Mouse (Mus musculus): Measurements from ENCODE around the gene Yod1. TPM values are rescaled to one million over a fixed set of nuclear protein-coding genes. Genes with fewer than 3 reads are reported as not detected.

Gene Yod1
- polyA plus RNA-seq, 1 experiment: 8.1 TPM

- no peak overlapping the region for H3K27ac ChIP-seq (ENCODE audit: insufficient read depth, low read length)
Measured at GRCm38 (mm10) chr1:130746819-130747218, 29.7 kb downstream of the Yod1 start.

GRCm38 (mm10) chr1:130759689-130760088, 42.6 kb downstream of the Yod1 start:
- H3K27me3 ChIP-seq (ENCODE audit: control insufficient read depth, insufficient read depth, low read length, poor library complexity, severe bottlenecking): no peaks in the 10 kb centered on the region
- no peaks in the 10 kb centered on the region for H3K4me1 ChIP-seq (ENCODE audit: control insufficient read depth, insufficient read depth, low read length)
- TF ChIP-seq POLR2A (IDR thresholded peaks at IDR 0.05; ENCODE audit: insufficient read depth, low read length) (no peak), CTCF (IDR thresholded peaks at IDR 0.05; ENCODE audit: low read depth, low read length) (no peak), EP300 (IDR thresholded peaks at IDR 0.05; ENCODE audit: insufficient read depth, low read depth, low read length) (no peak)
- H3K36me3 ChIP-seq (ENCODE audit: control insufficient read depth, insufficient read depth, low read length, poor library complexity, severe bottlenecking): no peaks in the 10 kb centered on the region
- H3K4me3 ChIP-seq (ENCODE audit: low read depth, low read length): no peak overlapping the region
- H3K27ac ChIP-seq (ENCODE audit: insufficient read depth, low read length): no peak overlapping the region
- H3K9ac ChIP-seq (ENCODE audit: low read depth, poor library complexity, severe bottlenecking): no peak overlapping the region
- H3K9me3 ChIP-seq (replicated peaks; ENCODE audit: control insufficient read depth, insufficient read depth, low read length, poor library complexity, severe bottlenecking): no peaks in the 10 kb centered on the region

More at GRCm38 (mm10) chr1:130746819-130747218, 29.7 kb downstream of the Yod1 start:
- no peaks in the 10 kb centered on the region for H3K9me3 ChIP-seq (replicated peaks; ENCODE audit: control insufficient read depth, insufficient read depth, low read length, poor library complexity, severe bottlenecking)
- H3K4me1 ChIP-seq (ENCODE audit: control insufficient read depth, insufficient read depth, low read length): no peaks in the 10 kb centered on the region
- TF ChIP-seq POLR2A (IDR thresholded peaks at IDR 0.05; ENCODE audit: insufficient read depth, low read length) (no peak), CTCF (IDR thresholded peaks at IDR 0.05; ENCODE audit: low read depth, low read length) (no peak), EP300 (IDR thresholded peaks at IDR 0.05; ENCODE audit: insufficient read depth, low read depth, low read length) (no peak)
- no peaks in the 10 kb centered on the region for H3K36me3 ChIP-seq (ENCODE audit: control insufficient read depth, insufficient read depth, low read length, poor library complexity, severe bottlenecking)
- H3K27me3 ChIP-seq (ENCODE audit: control insufficient read depth, insufficient read depth, low read length, poor library complexity, severe bottlenecking): no peaks in the 10 kb centered on the region
- no peak overlapping the region for H3K9ac ChIP-seq (ENCODE audit: low read depth, poor library complexity, severe bottlenecking)
- no peak overlapping the region for H3K4me3 ChIP-seq (ENCODE audit: low read depth, low read length)

GRCm38 (mm10) chr1:130761597-130761996, 44.5 kb downstream of the Yod1 start:
- no peaks in the 10 kb centered on the region for H3K4me1 ChIP-seq (ENCODE audit: control insufficient read depth, insufficient read depth, low read length)
- H3K36me3 ChIP-seq (ENCODE audit: control insufficient read depth, insufficient read depth, low read length, poor library complexity, severe bottlenecking): no peaks in the 10 kb centered on the region
- H3K9me3 ChIP-seq (replicated peaks; ENCODE audit: control insufficient read depth, insufficient read depth, low read length, poor library complexity, severe bottlenecking): no peaks in the 10 kb centered on the region
- no peak for TF ChIP-seq CTCF (IDR thresholded peaks at IDR 0.05; ENCODE audit: low read depth, low read length)
- no peak for TF ChIP-seq EP300 (IDR thresholded peaks at IDR 0.05; ENCODE audit: insufficient read depth, low read depth, low read length)
- TF ChIP-seq POLR2A (IDR thresholded peaks at IDR 0.05; ENCODE audit: insufficient read depth, low read length): no peak
- H3K4me3 ChIP-seq (ENCODE audit: low read depth, low read length): no peak overlapping the region
- no peak overlapping the region for H3K9ac ChIP-seq (ENCODE audit: low read depth, poor library complexity, severe bottlenecking)
- H3K27me3 ChIP-seq (ENCODE audit: control insufficient read depth, insufficient read depth, low read length, poor library complexity, severe bottlenecking): no peaks in the 10 kb centered on the region
- no peak overlapping the region for H3K27ac ChIP-seq (ENCODE audit: insufficient read depth, low read length)

DNA sequence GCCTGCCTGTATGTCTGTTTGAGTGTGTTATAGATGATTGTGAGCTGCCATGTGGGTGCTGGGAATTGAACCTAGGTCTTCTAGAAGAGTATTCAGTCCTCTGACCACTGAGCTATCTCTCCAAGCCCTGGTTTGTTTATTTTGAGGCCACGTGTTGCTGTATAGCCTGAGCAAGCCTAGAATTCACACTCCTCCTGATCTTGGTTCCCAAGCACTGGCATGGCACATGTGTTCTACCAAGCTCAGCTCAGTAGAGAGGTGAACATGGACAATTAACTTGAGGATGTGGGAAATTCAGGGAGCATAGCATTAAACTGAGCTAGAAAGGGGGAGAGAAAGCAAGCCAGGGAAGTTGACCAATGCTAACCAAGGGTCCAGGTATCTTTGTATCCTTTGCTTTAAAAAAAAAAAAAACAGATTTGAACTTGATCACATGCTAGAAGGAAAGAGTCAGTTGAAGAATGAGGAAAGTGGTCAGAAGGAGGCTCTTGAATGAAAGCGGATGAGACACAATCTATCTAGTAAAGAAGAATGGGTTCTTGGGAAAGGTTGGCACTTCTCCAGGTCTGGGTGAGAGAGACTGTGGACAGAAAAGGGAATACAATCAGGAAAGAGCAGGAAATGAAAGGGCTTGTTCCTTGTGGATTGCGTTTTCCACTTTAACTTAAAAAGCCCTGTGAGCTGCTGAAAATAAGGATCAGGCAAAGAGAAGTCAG, 45.1 kb downstream of the Yod1 start:
- Histone ChIP-seq H3K27ac (ENCODE audit: insufficient read depth, low read length) (no peak overlapping the region), H3K9me3 (replicated peaks; ENCODE audit: control insufficient read depth, insufficient read depth, low read length, poor library complexity, severe bottlenecking) (no peaks in the 10 kb centered on the region), H3K4me3 (ENCODE audit: low read depth, low read length) (no peak overlapping the region), H3K4me1 (ENCODE audit: control insufficient read depth, insufficient read depth, low read length) (no peaks in the 10 kb centered on the region), H3K27me3 (ENCODE audit: control insufficient read depth, insufficient read depth, low read length, poor library complexity, severe bottlenecking) (no peaks in the 10 kb centered on the region), H3K9ac (ENCODE audit: low read depth, poor library complexity, severe bottlenecking) (no peak overlapping the region), H3K36me3 (ENCODE audit: control insufficient read depth, insufficient read depth, low read length, poor library complexity, severe bottlenecking) (no peaks in the 10 kb centered on the region)
- TF ChIP-seq CTCF (IDR thresholded peaks at IDR 0.05; ENCODE audit: low read depth, low read length): no peak
- TF ChIP-seq POLR2A (IDR thresholded peaks at IDR 0.05; ENCODE audit: insufficient read depth, low read length): no peak
- TF ChIP-seq EP300 (IDR thresholded peaks at IDR 0.05; ENCODE audit: insufficient read depth, low read depth, low read length): no peak

DNA sequence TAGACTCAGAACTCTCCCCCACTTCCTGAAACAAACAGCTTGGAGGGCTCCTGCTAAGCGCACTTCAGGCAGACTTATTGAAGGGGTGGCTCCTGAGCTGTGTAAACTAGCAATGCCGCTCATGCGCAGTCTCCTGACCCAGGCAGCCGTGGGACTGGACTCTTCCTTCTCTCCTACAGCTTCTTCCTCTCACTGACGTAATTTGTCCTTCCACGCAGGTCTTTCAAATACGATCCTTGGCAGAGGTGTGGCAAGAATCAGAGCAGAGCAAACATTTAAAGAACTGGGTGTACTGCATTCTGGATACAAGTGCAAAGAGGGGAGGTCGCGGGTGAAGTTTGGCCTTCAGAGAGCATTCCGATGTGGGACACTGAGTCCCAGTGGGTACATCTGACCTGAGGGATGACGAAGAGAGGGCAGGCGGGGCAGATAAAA, 46.9 kb downstream of the Yod1 start:
- Histone ChIP-seq H3K9me3 (replicated peaks; ENCODE audit: control insufficient read depth, insufficient read depth, low read length, poor library complexity, severe bottlenecking) (no peaks in the 10 kb centered on the region), H3K4me1 (ENCODE audit: control insufficient read depth, insufficient read depth, low read length) (no peaks in the 10 kb centered on the region), H3K4me3 (ENCODE audit: low read depth, low read length) (no peak overlapping the region), H3K36me3 (ENCODE audit: control insufficient read depth, insufficient read depth, low read length, poor library complexity, severe bottlenecking) (no peaks in the 10 kb centered on the region), H3K9ac (ENCODE audit: low read depth, poor library complexity, severe bottlenecking) (no peak overlapping the region), H3K27ac (ENCODE audit: insufficient read depth, low read length) (no peak overlapping the region), H3K27me3 (ENCODE audit: control insufficient read depth, insufficient read depth, low read length, poor library complexity, severe bottlenecking) (no peaks in the 10 kb centered on the region)
- TF ChIP-seq EP300 (IDR thresholded peaks at IDR 0.05; ENCODE audit: insufficient read depth, low read depth, low read length) (no peak), CTCF (IDR thresholded peaks at IDR 0.05; ENCODE audit: low read depth, low read length) (no peak), POLR2A (IDR thresholded peaks at IDR 0.05; ENCODE audit: insufficient read depth, low read length) (no peak)

GRCm38 (mm10) chr1:130767066-130767465, 49.9 kb downstream of the Yod1 start:
- TF ChIP-seq CTCF (IDR thresholded peaks at IDR 0.05; ENCODE audit: low read depth, low read length): no peak
- TF ChIP-seq EP300 (IDR thresholded peaks at IDR 0.05; ENCODE audit: insufficient read depth, low read depth, low read length): no peak
- no peak for TF ChIP-seq POLR2A (IDR thresholded peaks at IDR 0.05; ENCODE audit: insufficient read depth, low read length)
- Histone ChIP-seq H3K27ac (ENCODE audit: insufficient read depth, low read length) (no peak overlapping the region), H3K9me3 (replicated peaks; ENCODE audit: control insufficient read depth, insufficient read depth, low read length, poor library complexity, severe bottlenecking) (no peaks in the 10 kb centered on the region), H3K36me3 (ENCODE audit: control insufficient read depth, insufficient read depth, low read length, poor library complexity, severe bottlenecking) (no peaks in the 10 kb centered on the region), H3K27me3 (ENCODE audit: control insufficient read depth, insufficient read depth, low read length, poor library complexity, severe bottlenecking) (no peaks in the 10 kb centered on the region), H3K4me3 (ENCODE audit: low read depth, low read length) (no peak overlapping the region), H3K4me1 (ENCODE audit: control insufficient read depth, insufficient read depth, low read length) (no peaks in the 10 kb centered on the region), H3K9ac (ENCODE audit: low read depth, poor library complexity, severe bottlenecking) (no peak overlapping the region)
